Mouse (Mus musculus): ENCODE measurements at regions not wholly inside any gene's neighbourhood (a gene's known extent, or its start where the extent isn't known, plus 50 kb on each side); places are given as distances from the start of the nearest gene placed in this dataset.

DNA sequence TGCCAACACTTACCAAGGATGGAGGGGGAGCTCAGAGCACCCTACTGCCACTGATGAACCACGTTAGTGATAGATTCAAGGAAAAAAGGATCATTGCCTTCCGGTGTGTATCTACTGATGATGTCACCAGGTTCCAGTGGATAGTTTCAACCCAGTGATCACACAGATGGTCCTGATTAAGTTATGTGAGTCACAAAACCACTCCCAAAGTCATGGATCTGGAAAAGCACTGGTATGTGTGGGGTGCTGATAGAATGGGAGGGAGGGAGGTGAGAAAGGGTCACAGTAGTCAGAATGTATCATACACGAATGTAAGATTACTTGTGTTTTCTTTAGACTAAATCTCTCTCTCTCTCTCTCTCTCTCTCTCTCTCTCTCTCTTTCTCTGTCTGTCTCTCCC, 523.6 kb upstream of the Tmpo start:
- no peak for TF ChIP-seq CTCF (conservative IDR thresholded peaks at IDR 0.05 in 1 of 2, IDR thresholded peaks at IDR 0.05 in 1 of 2; ENCODE audit: low read depth in 2 of 2, low read length in 2 of 2)
- no peak for TF ChIP-seq MAX (IDR thresholded peaks at IDR 0.05; ENCODE audit: low read length)
- TF ChIP-seq JUN (IDR thresholded peaks at IDR 0.05; ENCODE audit: insufficient read depth, low read depth, low read length) = no peak
- TF ChIP-seq TCF12 (IDR thresholded peaks at IDR 0.05; ENCODE audit: low read depth, low read length) = no peak
- TF ChIP-seq USF2 (conservative IDR thresholded peaks at IDR 0.05; ENCODE audit: low read depth, low read length) = no peak
- no peak for TF ChIP-seq POLR2AphosphoS2 (IDR thresholded peaks at IDR 0.05; ENCODE audit: low read depth, low read length)
- no peak for TF ChIP-seq EP300 (IDR thresholded peaks at IDR 0.05; ENCODE audit: low read length)
- TF ChIP-seq MYC (IDR thresholded peaks at IDR 0.05; ENCODE audit: low read depth, low read length) = no peak
